ENCODE assay signal across 19 mouse cellular contexts in the genomic region with DNA sequence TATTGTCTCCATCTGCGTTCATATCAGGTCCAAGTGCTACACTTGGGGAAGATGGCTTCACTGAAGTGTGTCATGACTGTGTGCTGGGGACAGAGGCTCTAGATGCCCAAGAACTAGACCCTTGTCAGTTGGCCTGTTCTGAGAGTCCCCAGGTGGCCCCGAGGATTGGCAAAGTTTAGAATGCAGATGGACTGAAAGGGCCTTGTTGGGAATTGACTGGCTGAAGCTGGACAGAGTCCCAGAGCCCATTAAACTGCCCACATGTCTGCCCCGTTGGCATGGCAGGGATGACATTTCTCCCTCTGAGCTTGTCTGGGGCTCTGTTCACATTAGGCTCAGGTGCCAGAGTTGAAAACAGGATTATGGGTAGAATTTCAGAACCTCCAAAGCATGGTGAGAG.
DNase-seq lines count a peak whose midpoint lies in the region; ATAC-seq lines count a peak whose summit lies in the region.
"Had no signal": no experiment of that assay in that cellular context is flagged by ENCODE, and none has a peak within 500 bp of the region (broad histone marks: within the 10 kb centered on the region; RNA-seq: fewer than 3 reads in every experiment).

No protein-coding gene starts in this region.

- ATAC-seq in hindbrain, embryonic 15.5 days (ENCODE audit: low FRiP score, low read depth), result peak; percentile 72; the same call in 1 of the 2 replicates
- ATAC-seq in hindbrain, embryonic 14.5 days (ENCODE audit: low FRiP score), result no peak
- ATAC-seq: intestine, embryonic 15.5 days had no signal

- no peak overlapping the region for H3K4me2 ChIP-seq in hindbrain, embryonic 15.5 days
- no peak overlapping the region for H3K4me2 ChIP-seq in hindbrain, embryonic 14.5 days (replicated peaks)
- H3K4me2 ChIP-seq: embryonic facial prominence, embryonic 13.5 days; intestine, embryonic 15.5 days; kidney, embryonic 15.5 days; liver, embryonic 11.5 days; neural tube, embryonic 13.5 days had no signal

- no peak overlapping the region for H3K9ac ChIP-seq in hindbrain, embryonic 15.5 days
- H3K9ac ChIP-seq in hindbrain, embryonic 14.5 days, result no peak overlapping the region
- H3K9ac ChIP-seq: embryonic facial prominence, embryonic 13.5 days; intestine, embryonic 15.5 days; kidney, embryonic 15.5 days; neural tube, embryonic 13.5 days had no signal

- no peaks in the 10 kb centered on the region for H3K27me3 ChIP-seq in hindbrain, embryonic 15.5 days
- H3K27me3 ChIP-seq in hindbrain, embryonic 14.5 days (ENCODE audit: control insufficient read depth, insufficient read depth, low read length), result no peaks in the 10 kb centered on the region
- H3K27me3 ChIP-seq: CH12.LX; embryonic facial prominence, embryonic 13.5 days; intestine, embryonic 15.5 days; kidney, embryonic 15.5 days; neural tube, embryonic 13.5 days had no signal

- H3K27ac ChIP-seq in hindbrain, embryonic 15.5 days (replicated peaks), result no peak overlapping the region
- no peak overlapping the region for H3K27ac ChIP-seq in hindbrain, embryonic 14.5 days
- H3K27ac ChIP-seq: embryonic facial prominence, embryonic 13.5 days; intestine, embryonic 15.5 days; kidney, embryonic 15.5 days; neural tube, embryonic 13.5 days had no signal

- WGBS in hindbrain, embryonic 15.5 days, result 57% methylated on average over 3 of the region's 3 CpGs
- 70% methylated on average over 3 of the region's 3 CpGs for WGBS in hindbrain, embryonic 14.5 days

- no peaks in the 10 kb centered on the region for H3K36me3 ChIP-seq in hindbrain, embryonic 15.5 days
- H3K36me3 ChIP-seq in hindbrain, embryonic 14.5 days (replicated peaks; ENCODE audit: control insufficient read depth, insufficient read depth), result no peaks in the 10 kb centered on the region
- H3K36me3 ChIP-seq: embryonic facial prominence, embryonic 13.5 days; intestine, embryonic 15.5 days; kidney, embryonic 15.5 days; neural tube, embryonic 13.5 days had no signal

- H3K4me1 ChIP-seq in hindbrain, embryonic 15.5 days (replicated peaks), result no peaks in the 10 kb centered on the region
- H3K4me1 ChIP-seq in hindbrain, embryonic 14.5 days (replicated peaks; ENCODE audit: control insufficient read depth, insufficient read depth, low read length), result no peaks in the 10 kb centered on the region
- H3K4me1 ChIP-seq: embryonic facial prominence, embryonic 13.5 days; intestine, embryonic 15.5 days; kidney, embryonic 15.5 days; neural tube, embryonic 13.5 days had no signal

- H3K9me3 ChIP-seq in hindbrain, embryonic 15.5 days, result no peaks in the 10 kb centered on the region
- H3K9me3 ChIP-seq in hindbrain, embryonic 14.5 days (ENCODE audit: control insufficient read depth, low read length), result no peaks in the 10 kb centered on the region
- H3K9me3 ChIP-seq: embryonic facial prominence, embryonic 13.5 days; intestine, embryonic 15.5 days; kidney, embryonic 15.5 days; neural tube, embryonic 13.5 days had no signal

- no peak overlapping the region for H3K4me3 ChIP-seq in hindbrain, embryonic 15.5 days
- H3K4me3 ChIP-seq in hindbrain, embryonic 14.5 days (replicated peaks; ENCODE audit: low read length), result no peak overlapping the region
- H3K4me3 ChIP-seq: embryonic facial prominence, embryonic 13.5 days; intestine, embryonic 15.5 days; kidney, embryonic 15.5 days; neural tube, embryonic 13.5 days had no signal

- DNase-seq in cerebellum, adult 9-11 months, result peak; percentile 14
- no peak for DNase-seq in cerebellum, adult 8-10 months
- no peak for DNase-seq in hindbrain, embryonic 14.5 days (ENCODE audit: low spot score)
- peak; percentile 33 for DNase-seq in right cerebral cortex, adult 18-20 months
- no peak for DNase-seq in right cerebral cortex, adult 2 months (ENCODE audit: low spot score in 2 of 2)
- DNase-seq in spleen, postnatal 10 days (ENCODE audit: low spot score in 2 of 2), result no peak
- DNase-seq: adrenal gland, adult 8-10 months; heart, adult 18-20 months; heart, postnatal 4 days; lung, adult 2 months; lung, postnatal 36 days; thymus, postnatal 36 days had no signal

Comparison
In these comparisons a context has a peak if more than half of its experiments do, and no peak if none do; other contexts are left out.
1. DNase-seq: peak in cerebellum, adult 9-11 months (single experiment) and right cerebral cortex, adult 18-20 months (single experiment); none in cerebellum, adult 8-10 months (single experiment), hindbrain, embryonic 14.5 days (single experiment), right cerebral cortex, adult 2 months (0 of 2) and spleen, postnatal 10 days (0 of 2).